In the genomic region with DNA sequence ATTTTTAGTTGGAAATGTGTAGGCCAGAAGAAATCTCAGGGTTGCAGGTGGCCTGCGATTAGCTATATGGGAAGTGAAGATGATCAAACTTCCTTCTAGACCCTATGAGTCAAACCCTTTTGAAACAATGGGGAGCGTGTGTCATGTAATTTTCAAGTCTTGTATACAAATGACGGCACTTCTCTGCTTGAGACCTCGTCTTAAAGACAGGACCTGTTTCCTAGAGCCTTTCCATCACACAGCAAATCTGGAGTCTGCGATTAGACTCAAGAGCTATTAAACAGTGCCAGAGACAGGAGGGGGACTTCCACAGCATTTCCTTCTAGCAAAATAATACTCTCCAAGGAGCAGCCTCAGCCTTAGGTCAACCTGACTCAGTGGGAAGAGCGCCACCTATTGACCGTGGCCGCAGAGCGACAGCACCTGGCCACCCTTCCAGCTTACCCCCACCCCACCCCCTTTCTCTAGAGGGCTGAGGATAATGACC, we compare ENCODE assay signal across 8 mouse cellular contexts.
A peak's percentile ranks its signal among the peaks of the same experiment; 100 is the strongest.
DNase-seq lines count a peak whose midpoint lies in the region; ATAC-seq and TF ChIP-seq lines count a peak whose summit lies in the region.

No protein-coding gene starts in this region.

- no peak overlapping the region for H3K4me2 ChIP-seq in limb, embryonic 12.5 days
- H3K4me2 ChIP-seq in midbrain, embryonic 14.5 days (ENCODE audit: low read length) = no peak overlapping the region
- no peak overlapping the region for H3K4me2 ChIP-seq in stomach, embryonic 14.5 days (replicated peaks; ENCODE audit: low read depth, low read length)

- no peaks in the 10 kb centered on the region for H3K27me3 ChIP-seq in cerebellum, adult 2 months (ENCODE audit: control insufficient read depth, insufficient read depth, low read length)
- no peaks in the 10 kb centered on the region for H3K27me3 ChIP-seq in forebrain, embryonic 10.5 days (ENCODE audit: poor library complexity, severe bottlenecking)
- H3K27me3 ChIP-seq in limb, embryonic 12.5 days = no peaks in the 10 kb centered on the region
- H3K27me3 ChIP-seq in midbrain, embryonic 14.5 days (ENCODE audit: control insufficient read depth, insufficient read depth, low read length) = no peaks in the 10 kb centered on the region
- H3K27me3 ChIP-seq in stomach, embryonic 14.5 days (ENCODE audit: control insufficient read depth, insufficient read depth, low read length) = no peaks in the 10 kb centered on the region

- H3K4me3 ChIP-seq in cerebellum, adult 2 months (replicated peaks; ENCODE audit: insufficient read depth, low read depth, low read length) = no peak overlapping the region
- no peak overlapping the region for H3K4me3 ChIP-seq in forebrain, embryonic 10.5 days
- H3K4me3 ChIP-seq in limb, embryonic 12.5 days (replicated peaks) = no peak overlapping the region
- no peak overlapping the region for H3K4me3 ChIP-seq in midbrain, embryonic 14.5 days (replicated peaks; ENCODE audit: low read depth, low read length)
- no peak overlapping the region for H3K4me3 ChIP-seq in stomach, embryonic 14.5 days (ENCODE audit: low read depth, low read length)

- no peaks in the 10 kb centered on the region for H3K36me3 ChIP-seq in forebrain, embryonic 10.5 days (replicated peaks)
- H3K36me3 ChIP-seq in limb, embryonic 12.5 days = no peaks in the 10 kb centered on the region
- no peaks in the 10 kb centered on the region for H3K36me3 ChIP-seq in midbrain, embryonic 14.5 days (ENCODE audit: control insufficient read depth, insufficient read depth, low read length)
- H3K36me3 ChIP-seq in stomach, embryonic 14.5 days (ENCODE audit: control insufficient read depth, insufficient read depth, low read length) = no peaks in the 10 kb centered on the region

- no peak overlapping the region for H3K27ac ChIP-seq in cerebellum, adult 2 months (ENCODE audit: insufficient read depth, low read length)
- peak overlapping the region; percentile 15; the same call in 1 of the 2 replicates for H3K27ac ChIP-seq in forebrain, embryonic 10.5 days
- no peak overlapping the region for H3K27ac ChIP-seq in limb, embryonic 12.5 days
- H3K27ac ChIP-seq in midbrain, embryonic 14.5 days (replicated peaks; ENCODE audit: low read depth, low read length) = no peak overlapping the region
- peak overlapping the region; percentile 3; the same call in 1 of the 2 replicates for H3K27ac ChIP-seq in stomach, embryonic 14.5 days (ENCODE audit: low read length)

- H3K9ac ChIP-seq in limb, embryonic 12.5 days (replicated peaks) = no peak overlapping the region
- no peak overlapping the region for H3K9ac ChIP-seq in midbrain, embryonic 14.5 days (replicated peaks; ENCODE audit: low read length)
- no peak overlapping the region for H3K9ac ChIP-seq in stomach, embryonic 14.5 days (replicated peaks; ENCODE audit: low read depth, low read length)

- no peaks in the 10 kb centered on the region for H3K4me1 ChIP-seq in cerebellum, adult 2 months (ENCODE audit: control insufficient read depth, insufficient read depth, low read length)
- H3K4me1 ChIP-seq in forebrain, embryonic 10.5 days = peaks cover 22% of the 10 kb centered on the region
- peaks cover 16% of the 10 kb centered on the region for H3K4me1 ChIP-seq in limb, embryonic 12.5 days (replicated peaks)
- no peaks in the 10 kb centered on the region for H3K4me1 ChIP-seq in midbrain, embryonic 14.5 days (ENCODE audit: control insufficient read depth, insufficient read depth, low read length)
- H3K4me1 ChIP-seq in stomach, embryonic 14.5 days (ENCODE audit: control insufficient read depth, insufficient read depth, low read length) = peaks cover 14% of the 10 kb centered on the region

- TF ChIP-seq POLR2A in cerebellum, adult 2 months (IDR thresholded peaks at IDR 0.05; ENCODE audit: borderline replicate concordance, insufficient read depth, low read length) = no peak

- 46% methylated on average over 9 of the region's 9 CpGs for WGBS in cerebellum, adult 2 months
- 47% methylated on average over 9 of the region's 9 CpGs for WGBS in forebrain, embryonic 10.5 days
- 29% methylated on average over 9 of the region's 9 CpGs for WGBS in limb, embryonic 12.5 days
- WGBS in midbrain, embryonic 14.5 days = 40% methylated on average over 9 of the region's 9 CpGs
- WGBS in stomach, embryonic 14.5 days = 36% methylated on average over 9 of the region's 9 CpGs

- H3K9me3 ChIP-seq in forebrain, embryonic 10.5 days = no peaks in the 10 kb centered on the region
- H3K9me3 ChIP-seq in limb, embryonic 12.5 days = no peaks in the 10 kb centered on the region
- no peaks in the 10 kb centered on the region for H3K9me3 ChIP-seq in midbrain, embryonic 14.5 days (ENCODE audit: control insufficient read depth, low read length)
- H3K9me3 ChIP-seq in stomach, embryonic 14.5 days (ENCODE audit: control insufficient read depth, low read depth, low read length) = no peaks in the 10 kb centered on the region

- intact Hi-C loops in heart, postnatal 25 days (cut with DNase I) = loop anchor here (2.0 to 5.0 kb wide), 2 partner anchors 360 to 1007 kb away; no protein-coding TSS in a partner anchor

- no peak for DNase-seq in cerebellum, adult 2 months
- no peak for DNase-seq in cerebellum, adult 9-10 months
- DNase-seq in R1 (ENCODE audit: low read depth, low spot score) = peak; percentile 50
- DNase-seq in forebrain, embryonic 10.5 days (ENCODE audit: extremely low spot score, low spot score) = peak; percentile 50
- peak; percentile 58 for DNase-seq in heart, postnatal 25 days (ENCODE audit: low spot score)
- DNase-seq in midbrain, embryonic 14.5 days = peak; percentile 55

- peak; percentile 52; the same call in 1 of the 2 replicates for ATAC-seq in limb, embryonic 12.5 days (ENCODE audit: insufficient number of reproducible peaks, insufficient read depth, low FRiP score, low TSS enrichment, low read depth)
- no peak for ATAC-seq in midbrain, embryonic 14.5 days (ENCODE audit: low FRiP score, low TSS enrichment)
- no peak for ATAC-seq in stomach, embryonic 14.5 days (ENCODE audit: insufficient number of reproducible peaks, insufficient read depth, low FRiP score, low read depth)

- TF ChIP-seq CTCF in cerebellum, adult 2 months (IDR thresholded peaks at IDR 0.05; ENCODE audit: borderline replicate concordance, insufficient read depth, low read depth, low read length) = peak; percentile 41; the same call in 1 of the 2 replicates

Comparison
In these comparisons a context has a peak if more than half of its experiments do, and no peak if none do; other contexts are left out.
1. DNase-seq: peak in R1 (single experiment), forebrain, embryonic 10.5 days (single experiment), heart, postnatal 25 days (single experiment) and midbrain, embryonic 14.5 days (single experiment); none in cerebellum, adult 2 months (0 of 2) and cerebellum, adult 9-10 months (single experiment).
2. H3K27ac ChIP-seq: peak in forebrain, embryonic 10.5 days (single experiment) and stomach, embryonic 14.5 days (single experiment); none in cerebellum, adult 2 months (single experiment), limb, embryonic 12.5 days (single experiment) and midbrain, embryonic 14.5 days (single experiment).